Mouse (Mus musculus) spleen, postnatal 14 days (tissue): ENCODE results near the gene Mpo.

ENCODE experiments used
- DNase-seq, 2 experiments: peaks; one replicate each; pipeline ENCODE4 v3.0.0; 2021 to 2022; ENCODE audit warnings: low spot score in 2 of 2

Gene Mpo

GRCm38 (mm10) chr11:87758161-87758911 is 35.0 kb upstream of the Mpo start:
- no peak for DNase-seq

- no peak for DNase-seq
These were observed 34.3 kb upstream of the Mpo start for GRCm38 (mm10) chr11:87758957-87759608.

DNA sequence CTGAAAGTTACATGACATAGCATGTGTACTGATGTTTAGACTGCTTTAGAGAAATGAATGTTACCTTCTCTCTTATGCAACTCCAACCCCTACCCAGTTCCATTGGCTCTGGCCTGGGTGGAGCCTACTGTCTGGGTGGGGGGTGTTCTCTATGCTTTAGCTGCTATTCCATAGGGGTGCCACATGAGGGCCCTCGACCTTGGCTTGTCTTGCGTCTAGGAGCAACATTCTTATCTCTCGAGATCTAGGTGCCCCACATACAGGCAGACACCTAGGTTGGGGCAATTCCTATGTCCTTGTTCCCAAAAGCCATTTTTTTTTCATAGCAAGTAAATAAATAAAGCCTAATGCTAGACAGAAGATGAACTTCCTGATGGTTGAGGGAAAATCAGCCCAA is 33.8 kb upstream of the Mpo start:
- peak in 1 of 2 experiments; percentile 73 for DNase-seq

- no peak for DNase-seq
These were observed 32.9 kb upstream of the Mpo start, which contains the start of gene Tspoap1 for GRCm38 (mm10) chr11:87760301-87761081. TSS of gene Tspoap1 (plus strand) at chr11:87760541.

DNA sequence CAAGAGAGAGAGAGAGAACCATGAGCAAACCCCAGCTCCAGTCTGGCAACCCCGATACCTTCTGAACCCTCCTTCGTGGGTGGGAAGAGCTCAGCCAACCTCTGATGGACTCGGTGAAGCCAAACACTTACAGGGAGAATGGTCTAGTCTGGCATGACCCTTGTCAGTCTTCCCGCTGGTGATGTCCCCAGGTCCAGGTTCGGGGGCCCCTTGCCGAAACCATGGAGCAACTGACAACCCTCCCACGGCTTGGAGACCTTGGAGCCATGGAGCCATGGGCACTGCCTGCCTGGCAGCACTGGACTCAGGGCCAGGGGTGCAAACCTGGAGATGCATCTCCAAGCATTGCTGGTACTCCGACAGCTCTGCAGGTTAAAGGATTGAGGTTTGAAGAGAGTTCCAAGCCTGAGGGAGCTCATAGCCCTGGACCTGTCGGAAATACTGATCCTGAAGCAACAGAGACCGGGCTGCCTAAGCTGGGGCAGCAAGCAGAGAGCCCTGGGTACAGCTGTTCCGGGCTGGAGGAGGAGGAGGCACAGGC is 32.1 kb upstream of the Mpo start:
- DNase-seq = no peak

DNA sequence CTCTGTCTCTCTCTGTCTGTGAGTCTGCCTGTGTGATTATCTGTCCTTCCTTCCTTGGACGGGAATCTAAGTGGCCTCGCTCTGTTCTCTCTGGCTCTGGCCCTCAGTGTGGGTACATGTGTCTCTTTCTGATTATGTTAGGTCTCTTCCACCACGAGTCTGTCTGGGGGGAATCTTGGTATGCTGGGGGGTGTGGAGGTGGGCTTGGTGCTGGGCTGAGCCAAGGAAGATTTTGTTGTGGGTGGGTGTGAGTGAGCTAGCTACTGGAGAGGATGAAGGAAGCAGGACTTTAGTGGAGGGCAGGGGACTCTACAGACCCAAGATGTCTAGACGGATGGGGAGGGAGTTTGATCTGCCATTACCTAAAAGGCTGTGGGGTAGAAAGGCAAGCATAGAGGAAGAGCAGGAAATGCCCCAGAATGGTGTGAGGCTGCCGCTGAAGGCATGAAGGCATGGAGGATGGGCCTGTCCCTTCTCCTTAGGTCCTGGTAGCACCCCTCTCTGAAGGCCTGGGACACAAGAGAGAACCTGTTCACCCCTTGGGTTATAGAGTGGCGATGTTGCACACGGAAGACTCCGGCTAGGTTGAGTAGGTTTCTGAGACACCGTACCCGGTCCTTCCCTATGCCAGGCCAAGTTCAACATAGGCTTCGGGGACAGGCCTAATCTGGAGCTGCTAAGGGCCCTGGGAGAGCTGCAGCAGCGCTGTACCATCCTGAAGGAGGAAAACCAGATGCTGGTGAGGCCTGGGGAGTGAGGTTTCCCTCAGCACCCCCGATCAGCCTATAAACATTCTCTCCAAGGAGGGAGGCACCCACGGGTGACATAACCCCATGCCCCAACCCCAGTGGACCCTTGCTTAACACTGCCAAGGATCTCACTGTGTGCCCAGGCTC is 31.3 kb upstream of the Mpo start:
- DNase-seq = no peak

DNA sequence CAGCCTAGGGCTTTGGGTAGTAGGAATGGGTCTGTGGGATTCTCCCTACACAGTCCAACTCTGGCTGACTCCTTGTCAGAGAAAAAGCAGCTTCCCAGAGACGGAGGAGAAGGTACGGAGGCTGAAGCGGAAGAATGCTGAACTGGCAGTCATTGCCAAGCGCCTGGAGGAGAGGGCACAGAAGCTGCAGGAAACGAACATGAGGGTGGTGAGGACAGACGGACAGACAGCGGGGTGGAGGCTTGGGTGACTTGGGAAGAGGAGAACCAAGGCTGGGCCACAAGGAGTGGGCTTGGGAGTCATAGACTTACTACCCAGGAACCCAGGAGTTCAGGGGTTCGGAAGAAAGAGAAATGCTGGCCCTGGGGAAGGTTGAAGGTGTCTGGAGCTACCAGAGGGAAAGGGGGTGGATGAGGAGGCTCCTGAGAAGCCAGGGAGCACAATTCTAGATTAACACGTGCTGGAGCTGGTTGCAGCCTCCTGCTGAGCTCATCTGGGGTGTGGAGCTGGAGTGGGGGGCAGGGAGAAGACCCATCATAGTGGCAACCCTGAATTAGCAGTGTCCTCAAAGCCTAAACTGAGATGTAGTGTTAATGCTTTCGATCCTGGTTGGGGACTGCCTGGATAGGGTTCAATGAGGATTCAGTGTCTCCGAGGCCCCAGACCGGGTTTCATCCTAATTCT is 30.5 kb upstream of the Mpo start:
- DNase-seq = no peak

GRCm38 (mm10) chr11:87763511-87763987 is 29.8 kb upstream of the Mpo start:
- DNase-seq = no peak

GRCm38 (mm10) chr11:87763988-87764876 is 29.1 kb upstream of the Mpo start:
- no peak for DNase-seq

GRCm38 (mm10) chr11:87768745-87769144 is 24.6 kb upstream of the Mpo start:
- no peak for DNase-seq

GRCm38 (mm10) chr11:87770989-87771388 is 22.4 kb upstream of the Mpo start:
- DNase-seq = peak; percentile 74 to 86

GRCm38 (mm10) chr11:87772354-87772753 is 21.0 kb upstream of the Mpo start:
- no peak for DNase-seq

GRCm38 (mm10) chr11:87778100-87778765 is 15.1 kb upstream of the Mpo start:
- no peak for DNase-seq

- DNase-seq = no peak
These were observed 14.5 kb upstream of the Mpo start for GRCm38 (mm10) chr11:87778915-87779314.

GRCm38 (mm10) chr11:87779392-87779791 is 14.0 kb upstream of the Mpo start:
- DNase-seq = no peak

DNA sequence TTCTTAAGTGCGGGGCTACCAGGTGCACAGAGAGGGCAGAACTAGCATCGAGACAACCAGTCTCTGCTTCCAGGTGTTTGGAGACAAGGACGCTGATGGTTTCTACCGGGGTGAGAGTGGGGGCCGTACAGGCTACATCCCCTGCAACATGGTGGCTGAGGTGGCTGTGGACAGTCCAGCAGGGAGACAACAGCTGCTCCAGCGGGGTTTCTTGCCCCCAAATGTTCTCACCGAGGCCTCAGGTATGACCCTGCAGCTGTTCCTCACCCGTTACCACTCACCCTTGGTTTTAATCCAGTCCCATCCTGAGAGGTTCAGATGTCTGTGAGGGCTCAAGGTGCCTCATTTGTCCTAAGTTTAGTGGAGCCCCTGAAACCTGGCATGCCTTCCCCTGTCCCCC is 13.3 kb upstream of the Mpo start:
- DNase-seq = no peak

- DNase-seq = no peak
These were observed 3.3 kb upstream of the Mpo start for GRCm38 (mm10) chr11:87790088-87790487.

GRCm38 (mm10) chr11:87801711-87802275 is 8.4 kb downstream of the Mpo start:
- no peak for DNase-seq

- DNase-seq = no peak
These were observed 9.2 kb downstream of the Mpo start for GRCm38 (mm10) chr11:87802621-87803020.
